Mouse (Mus musculus): ENCODE results near the gene Alpl.

GRCm38 (mm10) chr4:137750121-137750520 lies 46.1 kb downstream of the Alpl start:
- TF ChIP-seq POLR2A (IDR thresholded peaks at IDR 0.05; ENCODE audit: low read depth, low read length) (no peak), MAFK (IDR thresholded peaks at IDR 0.05; ENCODE audit: insufficient replicate concordance, low read length) (no peak), ELF1 (IDR thresholded peaks at IDR 0.05; ENCODE audit: low read depth, low read length) (no peak), CTCF (conservative IDR thresholded peaks at IDR 0.05 in 1 of 2, IDR thresholded peaks at IDR 0.05 in 1 of 2; ENCODE audit: low read depth in 2 of 2, low read length in 2 of 2) (no peak), E2F4 (IDR thresholded peaks at IDR 0.05; ENCODE audit: insufficient replicate concordance, low read depth, low read length) (no peak), ZMIZ1 (IDR thresholded peaks at IDR 0.05; ENCODE audit: low read depth, low read length) (no peak), JUND (conservative IDR thresholded peaks at IDR 0.05; ENCODE audit: low read depth, low read length) (no peak), MYC (IDR thresholded peaks at IDR 0.05; ENCODE audit: low read depth, low read length) (no peak), TCF12 (IDR thresholded peaks at IDR 0.05; ENCODE audit: low read depth, low read length) (no peak), ETS1 (conservative IDR thresholded peaks at IDR 0.05; ENCODE audit: low read depth, low read length) (no peak), MAX (IDR thresholded peaks at IDR 0.05; ENCODE audit: low read length) (no peak), BHLHE40 (IDR thresholded peaks at IDR 0.05; ENCODE audit: low read depth, low read length) (no peak), CHD2 (IDR thresholded peaks at IDR 0.05; ENCODE audit: low read length) (no peak)

Data from CH12.LX (cell line).